Mouse (Mus musculus): ENCODE measurements at regions not wholly inside any gene's neighbourhood (a gene's known extent, or its start where the extent isn't known, plus 50 kb on each side); places are given as distances from the start of the nearest gene placed in this dataset.

DNA sequence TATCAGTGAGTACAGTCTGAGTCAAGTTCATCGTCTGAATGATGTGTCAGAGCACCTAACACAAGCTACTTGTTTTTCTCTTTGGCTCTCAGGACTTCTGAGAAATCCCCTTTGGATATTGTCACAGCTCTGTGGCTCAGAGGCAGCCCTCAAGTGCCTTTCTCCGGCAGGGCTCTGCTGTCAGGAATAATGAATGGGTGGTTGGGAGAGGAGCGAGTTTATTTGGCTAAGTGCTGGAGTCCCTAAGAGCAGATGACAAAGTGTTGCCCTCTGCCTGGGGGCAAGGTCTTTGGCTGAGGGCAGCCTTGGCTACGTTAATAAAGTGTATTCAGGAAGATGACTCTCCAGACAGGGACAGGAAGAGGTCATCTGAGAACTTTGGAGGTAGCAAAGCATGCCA lies 110.5 kb upstream of the Sh3bp4 start:
- DNase-seq (ENCODE audit: low read depth, low spot score), result peak; percentile 33

DNA sequence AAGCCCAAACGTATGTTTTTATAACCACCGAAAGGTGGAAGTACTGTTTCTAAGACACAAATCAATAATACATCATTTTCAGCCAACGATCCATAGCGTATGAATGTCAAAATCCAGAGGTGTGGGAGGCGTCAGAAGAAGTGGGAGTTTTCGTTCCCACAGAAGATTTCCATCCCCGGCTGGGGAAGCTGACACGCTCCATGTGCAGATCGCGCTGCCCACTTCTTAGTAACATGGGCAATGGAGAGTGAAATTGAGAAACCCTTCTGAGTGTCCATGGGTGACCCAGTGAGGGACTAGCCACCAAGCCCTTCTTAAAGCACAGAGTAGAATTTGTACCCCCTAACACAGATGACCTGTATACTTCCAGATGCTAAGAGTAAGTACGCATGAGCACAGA lies 110.1 kb upstream of the Sh3bp4 start:
- DNase-seq (ENCODE audit: low read depth, low spot score), result no peak

DNA sequence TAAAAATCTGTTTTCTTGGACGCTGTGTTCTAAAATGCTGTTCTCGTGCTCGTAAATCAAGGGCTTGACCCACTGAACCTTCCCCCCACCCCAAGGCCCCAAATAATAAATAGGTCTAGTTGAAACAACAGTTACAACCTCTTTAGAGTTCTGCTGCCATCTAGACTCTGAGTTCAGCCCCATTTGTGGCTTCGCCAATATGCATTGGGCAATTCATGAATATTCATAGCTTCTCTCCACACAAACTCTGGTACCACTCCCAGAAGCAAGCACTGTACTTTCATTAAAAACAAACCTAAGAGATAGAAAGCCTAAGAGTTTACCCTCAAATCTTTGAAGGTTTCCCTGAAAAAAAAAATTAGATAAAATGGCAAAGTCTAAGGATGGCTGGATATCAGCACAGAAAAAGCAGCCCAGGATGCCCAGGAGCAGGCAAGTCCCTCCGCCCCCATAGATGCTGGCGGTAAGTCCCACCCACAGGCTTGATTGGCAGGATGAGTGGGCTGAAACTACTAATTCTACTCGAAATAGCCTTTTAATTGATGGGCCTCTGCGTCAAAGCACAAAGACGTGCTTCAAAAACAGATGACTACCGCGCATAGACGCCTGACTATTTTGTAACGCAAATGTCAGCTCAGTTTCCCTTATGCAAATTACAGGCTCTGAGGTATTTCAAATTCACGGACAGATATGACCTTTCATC lies 106.0 kb upstream of the Sh3bp4 start:
- no peak for DNase-seq (ENCODE audit: low read depth, low spot score)

DNA sequence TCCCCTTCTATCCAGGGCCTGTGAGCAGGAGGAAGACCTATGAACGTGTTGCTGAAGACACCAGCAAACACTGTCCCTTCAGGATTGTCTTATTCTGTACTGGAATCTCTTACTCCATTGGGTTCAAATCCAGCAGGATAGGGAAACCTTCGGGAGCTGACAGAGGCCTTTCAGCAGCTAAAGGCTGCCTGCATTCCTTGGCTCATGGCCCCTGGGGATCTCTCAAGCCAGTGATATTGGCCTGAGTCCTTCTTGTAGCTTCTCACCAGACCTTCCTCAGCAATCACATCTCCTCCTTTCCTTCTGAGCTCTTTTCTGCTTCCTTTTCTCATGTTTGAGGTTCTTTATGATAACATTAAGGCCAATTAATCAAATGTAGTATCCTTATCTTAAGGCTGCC lies 103.8 kb upstream of the Sh3bp4 start:
- no peak for DNase-seq (ENCODE audit: low read depth, low spot score)

DNA sequence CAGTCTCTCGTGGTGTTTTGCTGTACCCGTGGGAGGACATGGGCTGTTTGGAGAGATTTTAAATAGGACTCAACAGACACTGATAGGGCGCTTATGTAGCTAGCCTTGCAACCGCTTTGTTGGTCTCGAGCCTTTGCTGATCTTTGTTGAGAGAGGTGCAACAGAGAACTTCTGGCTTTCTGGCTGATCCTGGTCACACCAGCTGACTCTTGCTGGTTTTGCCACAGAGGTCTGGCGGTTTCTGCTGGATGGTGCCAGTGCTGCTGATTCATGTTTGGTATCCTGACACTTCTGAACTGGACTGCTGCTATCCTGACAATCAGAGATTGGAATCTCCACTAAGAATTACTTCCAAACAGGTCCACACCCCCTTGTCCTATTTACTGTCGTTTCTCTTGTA lies 102.1 kb upstream of the Sh3bp4 start:
- DNase-seq (ENCODE audit: low read depth, low spot score), result no peak

DNA sequence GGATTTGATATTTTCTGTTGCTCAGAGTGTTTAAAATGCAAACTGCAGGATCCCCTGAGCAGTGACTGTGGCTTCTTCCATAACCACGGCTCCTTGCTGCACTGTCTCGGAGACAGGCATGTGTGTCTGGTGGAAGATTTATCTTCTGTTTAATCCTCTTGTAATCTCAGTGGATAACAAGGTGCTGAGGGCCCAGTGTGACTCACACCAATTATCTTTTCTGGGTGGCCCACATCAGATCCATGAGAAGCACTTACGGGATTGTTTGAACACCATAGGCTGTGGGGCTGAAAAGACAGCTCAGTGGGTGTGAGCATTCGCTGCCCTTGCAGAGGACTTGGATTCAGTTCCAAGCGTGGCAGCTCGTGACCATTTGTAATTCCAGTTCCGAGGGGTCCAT lies 101.2 kb upstream of the Sh3bp4 start:
- DNase-seq (ENCODE audit: low read depth, low spot score), result no peak

DNA sequence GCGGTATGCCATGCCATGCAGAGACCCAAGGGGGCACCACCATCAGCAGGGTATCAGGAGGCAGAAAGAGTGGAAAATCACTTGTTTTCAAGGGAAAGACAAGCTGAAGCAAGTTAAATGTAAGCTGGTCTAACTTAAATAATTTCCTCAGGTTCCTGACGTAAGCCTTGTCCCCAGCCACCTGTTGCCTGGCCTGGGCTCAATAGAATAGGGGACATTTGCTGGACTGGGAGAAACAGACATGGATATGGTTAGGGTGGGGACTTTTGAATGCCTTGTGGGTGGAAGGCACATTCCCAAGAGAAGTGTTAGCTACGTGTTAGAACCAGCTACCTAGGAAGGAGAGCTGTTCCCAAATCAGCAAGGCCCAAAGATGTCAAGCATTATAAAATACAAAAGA lies 100.6 kb upstream of the Sh3bp4 start:
- no peak for DNase-seq (ENCODE audit: low read depth, low spot score)

DNA sequence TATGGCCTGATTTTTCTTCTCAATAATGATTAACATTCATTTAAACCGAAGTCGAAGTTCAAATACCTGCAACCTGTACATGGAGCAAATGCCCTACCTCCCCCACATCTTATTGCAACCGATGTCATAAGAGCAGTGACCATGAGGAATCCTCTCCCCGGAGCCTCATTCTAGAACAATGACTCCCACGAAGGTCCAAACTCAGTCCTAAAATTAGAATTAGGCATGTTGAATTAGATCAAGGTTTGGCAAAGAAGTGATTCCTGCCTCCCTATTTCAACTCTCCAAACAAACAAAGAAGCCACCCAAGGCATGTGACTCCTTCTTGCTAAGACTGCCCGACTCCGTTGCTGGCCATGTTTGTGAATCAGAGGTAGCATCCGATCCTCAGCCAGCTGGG lies 94.1 kb upstream of the Sh3bp4 start:
- no peak for DNase-seq (ENCODE audit: low read depth, low spot score)

DNA sequence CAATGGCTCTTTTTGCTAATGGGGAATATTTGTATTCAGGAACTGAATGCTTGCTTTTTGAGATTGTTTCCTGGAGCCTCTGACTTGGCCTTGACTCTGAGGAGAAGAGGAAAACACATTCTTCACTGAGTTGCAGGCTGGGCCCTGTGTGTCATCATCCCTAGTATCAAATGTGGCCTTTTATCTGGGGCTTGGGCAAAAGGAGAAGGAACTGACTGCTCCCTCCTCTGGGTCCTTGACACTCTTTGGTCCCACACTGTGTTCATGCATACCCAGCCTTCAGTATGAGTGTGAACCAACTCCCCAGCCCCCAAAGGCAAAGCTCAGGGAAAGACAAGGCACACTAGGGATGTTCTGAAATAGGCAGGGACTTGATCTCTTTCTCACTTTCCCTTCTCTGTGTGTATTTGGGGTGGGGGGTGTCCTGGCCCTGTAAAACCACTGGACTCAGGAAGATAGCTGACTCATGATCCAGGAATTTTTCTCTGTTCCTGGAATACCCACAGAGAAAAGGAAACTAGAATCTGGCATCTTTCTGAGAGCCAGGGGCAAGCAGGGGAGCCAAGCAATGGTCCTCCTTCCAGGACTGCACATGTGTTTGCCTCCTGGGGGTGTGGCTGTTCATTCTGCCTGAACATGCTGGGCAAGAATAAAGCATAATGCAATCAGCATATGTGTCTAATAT lies 82.1 kb upstream of the Sh3bp4 start:
- no peak for DNase-seq (ENCODE audit: low read depth, low spot score)

DNA sequence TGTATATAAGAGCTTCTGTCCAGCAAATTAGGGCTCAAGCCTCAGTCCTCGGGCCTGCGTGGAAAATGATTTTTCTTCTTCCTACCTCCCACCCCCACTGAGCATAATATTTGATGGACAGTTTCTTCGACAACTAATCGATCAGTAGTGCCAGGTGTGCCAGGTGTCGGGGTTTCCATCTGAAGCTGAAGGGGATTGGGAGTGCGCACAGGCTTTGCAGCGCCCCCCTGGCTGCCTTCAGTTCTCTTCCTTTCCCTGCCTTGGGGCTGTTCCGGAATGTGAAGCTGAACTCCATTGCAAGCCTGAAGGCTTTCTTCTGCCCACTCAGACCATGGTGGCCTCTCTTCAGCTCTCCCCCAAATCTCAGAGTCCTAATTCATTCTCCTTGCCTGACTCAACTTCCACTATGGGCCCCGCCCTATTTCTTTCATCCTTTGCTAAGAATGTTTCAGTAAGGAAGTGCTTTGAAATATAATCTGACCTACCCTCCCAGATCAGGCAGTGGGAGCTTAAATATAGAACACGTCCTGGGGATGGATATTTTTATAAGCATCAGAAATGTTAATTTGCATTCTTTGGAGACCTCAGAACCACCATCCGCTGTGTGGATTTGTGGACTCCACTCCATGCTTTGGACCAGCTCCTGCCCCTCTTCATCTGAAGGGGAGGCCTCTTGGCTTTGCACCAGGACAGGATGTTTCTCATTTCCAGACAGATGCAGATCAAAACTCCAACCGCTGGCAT lies 75.5 kb upstream of the Sh3bp4 start:
- peak; percentile 23 for DNase-seq (ENCODE audit: low read depth, low spot score)

DNA sequence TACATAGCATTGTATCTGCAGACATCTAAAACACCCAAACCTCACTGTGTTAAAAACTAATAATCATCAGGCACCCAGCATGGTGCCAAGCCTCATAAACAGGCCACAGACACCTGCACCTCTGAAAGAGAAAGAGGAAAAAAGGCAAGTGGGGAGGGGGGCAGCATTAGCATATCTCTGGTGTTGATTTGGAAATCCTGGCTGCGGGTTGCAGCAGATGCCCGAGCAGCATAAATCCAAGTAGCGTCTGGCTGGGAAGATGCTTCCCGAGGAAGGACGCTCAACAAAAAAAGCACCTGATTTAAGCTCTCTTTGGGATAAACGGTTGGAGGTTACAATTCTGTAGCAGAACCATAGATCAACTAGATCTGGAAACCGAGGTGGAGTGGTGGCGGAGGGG lies 74.3 kb upstream of the Sh3bp4 start:
- DNase-seq (ENCODE audit: low read depth, low spot score), result no peak

DNA sequence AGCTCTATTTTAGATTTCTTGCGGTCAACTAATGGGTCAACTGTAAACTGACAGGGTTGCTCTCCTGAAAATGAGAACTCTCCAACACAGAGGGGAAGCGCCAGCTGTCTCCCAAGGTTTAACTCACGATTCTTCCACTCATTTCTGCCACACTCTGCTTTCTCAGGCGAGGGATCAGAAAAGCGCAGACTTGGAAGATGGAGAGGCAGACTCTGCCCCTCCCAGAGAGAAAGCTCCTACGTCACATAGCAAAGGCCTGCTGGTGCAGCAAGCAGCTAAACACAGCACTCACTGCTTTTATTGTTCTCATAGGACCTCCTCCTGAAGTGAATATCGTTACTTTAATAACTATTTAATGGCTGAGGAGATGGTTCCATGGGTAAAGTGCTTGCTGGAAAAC lies 73.6 kb upstream of the Sh3bp4 start:
- DNase-seq (ENCODE audit: low read depth, low spot score), result no peak

DNA sequence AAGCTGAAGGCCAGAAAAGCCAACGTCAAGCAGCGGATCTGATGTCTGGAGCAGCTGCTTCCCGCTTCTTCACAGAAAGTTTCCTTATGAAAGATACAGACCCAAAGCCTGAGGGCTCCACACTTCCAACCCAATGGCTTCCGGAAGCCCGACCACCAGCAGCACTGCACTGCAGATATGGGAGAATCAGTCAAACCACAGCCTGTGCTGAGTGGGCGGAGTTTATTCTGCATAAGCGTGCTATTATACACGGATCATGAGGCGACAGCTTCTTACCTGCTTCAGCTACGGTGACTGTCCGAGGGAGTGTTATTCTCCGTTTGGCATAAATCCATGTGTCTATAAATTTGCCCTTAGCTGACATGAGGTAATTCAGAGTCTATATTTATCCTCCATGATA lies 72.4 kb upstream of the Sh3bp4 start:
- DNase-seq (ENCODE audit: low read depth, low spot score), result no peak

DNA sequence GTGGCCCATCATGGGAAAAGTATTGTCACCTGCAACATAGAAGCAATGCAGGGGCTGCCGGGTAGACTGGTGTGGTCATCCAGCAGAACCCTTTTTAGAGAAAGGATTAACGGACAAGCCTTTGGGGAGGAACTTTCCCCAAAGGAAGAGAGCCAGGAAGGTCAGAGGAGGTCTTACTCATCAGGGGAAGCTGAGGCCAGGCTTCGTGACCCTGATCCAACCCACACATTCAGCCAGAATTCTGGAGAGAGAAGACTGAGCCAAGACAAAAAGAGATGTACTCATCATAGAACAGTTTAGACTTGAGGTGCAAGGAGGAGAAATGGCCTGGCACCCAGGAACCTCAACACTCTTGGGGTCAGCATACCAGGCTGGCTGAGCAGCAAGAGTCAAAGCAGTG lies 67.9 kb upstream of the Sh3bp4 start:
- no peak for DNase-seq (ENCODE audit: low read depth, low spot score)

DNA sequence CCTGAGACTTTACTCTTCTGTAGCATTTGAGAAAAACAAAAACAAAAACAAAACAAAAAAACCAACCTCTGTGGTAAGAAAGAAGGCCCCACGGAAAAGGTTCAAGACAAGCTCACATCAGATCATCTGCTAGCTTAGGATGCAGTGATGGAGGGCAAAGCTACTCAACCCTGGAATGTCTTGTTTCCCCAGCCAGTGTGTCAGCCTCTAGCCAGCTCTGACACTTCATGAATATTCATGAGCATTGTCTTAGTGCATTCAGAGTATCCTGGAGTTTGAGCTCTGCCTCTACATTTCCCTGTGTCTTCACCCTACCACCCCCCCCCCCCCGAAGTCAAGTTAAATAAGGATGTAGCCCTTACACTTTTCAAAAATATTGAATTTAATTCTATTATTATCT lies 66.5 kb upstream of the Sh3bp4 start:
- DNase-seq (ENCODE audit: low read depth, low spot score), result no peak

DNA sequence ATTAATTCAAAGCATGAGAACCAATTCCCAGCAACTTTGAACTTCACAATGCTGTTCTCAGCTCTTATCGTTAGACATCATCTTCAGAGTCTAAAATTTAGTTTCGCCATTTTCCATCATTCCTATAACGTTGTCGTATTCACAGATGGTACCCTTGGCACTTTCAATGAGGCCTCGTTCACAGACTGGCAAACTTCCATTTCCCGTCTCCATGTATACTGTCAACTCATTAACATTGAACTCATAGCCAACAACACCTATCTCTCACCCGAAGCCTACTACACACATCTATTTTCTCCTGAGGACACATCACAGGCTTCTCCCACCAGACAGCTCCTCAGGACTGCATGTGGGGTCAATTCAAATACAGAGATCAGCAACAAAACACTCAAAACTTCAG lies 62.7 kb upstream of the Sh3bp4 start:
- DNase-seq (ENCODE audit: low read depth, low spot score), result no peak

DNA sequence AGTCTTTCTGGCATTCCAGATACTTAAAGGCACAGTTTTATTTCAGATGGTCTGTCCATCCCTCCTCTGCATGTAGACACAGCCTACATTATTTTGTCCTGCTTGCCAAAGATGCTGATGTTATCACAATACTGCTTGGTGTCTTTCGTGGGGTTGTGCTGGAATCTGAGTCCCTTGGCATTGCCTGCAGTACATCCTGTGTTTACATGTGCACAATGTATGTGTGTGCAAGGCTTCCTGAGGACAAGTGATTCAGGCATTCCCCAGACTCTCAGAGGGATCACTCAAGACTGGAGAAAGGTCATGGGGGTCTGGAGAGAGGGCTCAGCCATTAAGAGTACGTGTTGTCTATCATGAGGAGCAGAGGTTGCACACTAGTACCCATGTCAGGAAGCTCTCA lies 60.0 kb upstream of the Sh3bp4 start:
- DNase-seq (ENCODE audit: low read depth, low spot score), result no peak

DNA sequence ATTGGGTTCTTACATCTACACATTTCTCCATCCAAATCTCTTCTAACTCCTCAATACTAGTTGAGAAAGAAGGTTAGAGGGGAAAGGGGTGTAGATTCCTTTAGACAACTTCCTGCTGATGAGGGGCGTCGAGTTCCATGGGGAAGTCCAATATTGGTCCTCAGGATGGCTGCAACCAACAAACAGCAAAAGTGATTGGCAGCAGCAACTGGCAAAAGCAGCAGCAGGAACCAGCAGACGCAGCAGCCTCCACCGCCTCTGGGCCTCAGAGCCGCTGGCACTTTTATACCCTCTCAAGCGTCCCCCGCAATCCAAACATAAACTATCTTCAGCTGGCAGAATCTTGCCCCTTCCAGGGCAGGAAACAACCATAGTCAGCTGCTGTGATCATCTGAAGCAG lies 58.8 kb upstream of the Sh3bp4 start:
- no peak for DNase-seq (ENCODE audit: low read depth, low spot score)

DNA sequence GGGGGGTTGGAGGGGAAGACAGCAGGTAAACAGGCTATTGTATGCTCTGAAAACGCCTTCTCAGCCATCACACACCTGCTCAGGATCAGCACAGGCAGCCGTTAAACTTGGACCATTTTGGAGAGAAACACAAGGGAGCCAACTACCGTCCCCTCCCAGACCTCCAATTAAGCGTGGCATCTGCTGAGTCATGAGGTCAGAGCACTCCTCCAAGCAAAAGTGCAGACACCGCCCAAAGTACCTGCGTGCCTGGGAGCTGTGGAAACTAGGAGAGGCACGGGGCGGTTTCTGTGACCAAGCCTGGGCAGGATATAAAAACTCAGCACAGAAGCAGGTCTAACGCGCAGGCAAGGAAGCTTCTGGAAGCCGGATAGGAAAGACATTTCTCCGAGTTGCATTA lies 54.8 kb upstream of the Sh3bp4 start:
- peak; percentile 23 for DNase-seq (ENCODE audit: low read depth, low spot score)

DNA sequence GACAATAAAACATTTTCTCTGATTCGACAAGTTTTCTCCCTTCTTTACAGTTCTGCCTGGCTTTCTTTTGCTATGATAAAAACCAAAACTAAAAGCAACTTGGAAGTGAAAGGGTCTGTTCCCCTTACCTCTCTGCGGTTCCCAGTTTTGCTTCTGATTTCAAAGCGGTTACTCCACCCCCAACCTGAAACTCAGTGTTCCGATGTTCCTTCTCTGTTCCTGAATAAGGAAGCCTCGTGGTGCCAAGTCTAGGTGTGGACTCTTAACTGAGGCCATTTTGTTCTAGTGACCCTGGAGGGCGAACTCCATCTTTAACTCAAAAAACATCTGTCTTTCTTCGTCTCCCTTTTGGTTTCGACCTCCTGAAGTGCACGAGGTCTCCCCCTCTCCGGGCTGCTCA lies 54.4 kb upstream of the Sh3bp4 start:
- DNase-seq (ENCODE audit: low read depth, low spot score), result no peak

DNA sequence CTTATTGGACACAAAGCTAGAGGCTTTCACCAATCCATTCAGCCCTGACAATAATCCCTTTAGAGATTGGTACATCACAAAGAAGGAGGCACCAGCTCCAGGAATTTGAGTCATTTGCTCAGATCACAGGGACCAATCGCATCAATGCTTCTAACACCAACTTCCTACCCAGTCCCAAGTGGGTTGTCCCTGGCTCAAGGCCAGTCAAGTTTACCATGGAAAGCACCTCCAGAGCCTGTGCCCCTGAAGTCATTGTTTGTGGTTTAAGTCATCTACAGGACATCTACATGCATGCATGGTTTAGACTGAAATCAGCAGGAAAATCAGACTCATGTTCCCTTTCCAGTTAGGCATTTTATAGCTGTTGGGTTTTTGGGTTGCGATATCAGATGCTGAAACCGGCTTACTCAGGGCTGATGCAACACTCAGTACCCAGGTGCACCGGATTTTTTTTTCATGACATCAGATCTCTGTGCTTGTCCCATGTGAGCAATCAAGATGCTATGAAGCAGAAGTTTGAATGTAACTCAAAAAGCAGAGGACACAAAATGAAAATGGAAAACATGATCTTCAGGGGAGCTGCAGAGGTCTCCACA lies 50.3 kb upstream of the Sh3bp4 start:
- DNase-seq (ENCODE audit: low read depth, low spot score), result no peak

All from mesoderm, embryonic 11.5 days (tissue).